Mouse (Mus musculus): ENCODE measurements at regions not wholly inside any gene's neighbourhood (a gene's known extent, or its start where the extent isn't known, plus 50 kb on each side); places are given as distances from the start of the nearest gene placed in this dataset.

- DNase-seq, result no peak
These were observed 336.7 kb downstream of the Hs3st3b1 start for GRCm38 (mm10) chr11:63585216-63585869.

- no peak for DNase-seq
These were observed 301.9 kb downstream of the Hs3st3b1 start for GRCm38 (mm10) chr11:63620220-63620619.

- no peak for DNase-seq
These were observed 291.8 kb downstream of the Hs3st3b1 start for GRCm38 (mm10) chr11:63630336-63630735.

- DNase-seq, result no peak
These were observed 265.0 kb downstream of the Hs3st3b1 start for GRCm38 (mm10) chr11:63657057-63657456.

- no peak for DNase-seq
These were observed 256.7 kb downstream of the Hs3st3b1 start for GRCm38 (mm10) chr11:63665268-63665934.

GRCm38 (mm10) chr11:63670477-63670876, 251.6 kb downstream of the Hs3st3b1 start:
- DNase-seq, result no peak

- no peak for DNase-seq
These were observed 250.3 kb downstream of the Hs3st3b1 start for GRCm38 (mm10) chr11:63671816-63672215.

- no peak for DNase-seq
These were observed 244.2 kb downstream of the Hs3st3b1 start for GRCm38 (mm10) chr11:63677921-63678320.

- no peak for DNase-seq
These were observed 243.6 kb downstream of the Hs3st3b1 start for GRCm38 (mm10) chr11:63678382-63678905.

GRCm38 (mm10) chr11:63679491-63679890, 242.6 kb downstream of the Hs3st3b1 start:
- no peak for DNase-seq

GRCm38 (mm10) chr11:63684228-63684980, 237.7 kb downstream of the Hs3st3b1 start:
- no peak for DNase-seq

GRCm38 (mm10) chr11:63691041-63691440, 231.0 kb downstream of the Hs3st3b1 start:
- DNase-seq, result peak; percentile 0 to 43

GRCm38 (mm10) chr11:63704995-63705580, 217.0 kb downstream of the Hs3st3b1 start:
- no peak for DNase-seq

GRCm38 (mm10) chr11:63706057-63706456, 216.0 kb downstream of the Hs3st3b1 start:
- DNase-seq, result no peak

GRCm38 (mm10) chr11:63707093-63707492, 215.0 kb downstream of the Hs3st3b1 start:
- DNase-seq, result peak in 1 of 2 experiments; percentile 5

- no peak for DNase-seq
These were observed 213.7 kb downstream of the Hs3st3b1 start for GRCm38 (mm10) chr11:63708412-63708811.

- no peak for DNase-seq
These were observed 209.8 kb downstream of the Hs3st3b1 start for GRCm38 (mm10) chr11:63712053-63712864.

GRCm38 (mm10) chr11:63722261-63722660, 199.8 kb downstream of the Hs3st3b1 start:
- DNase-seq, result no peak

GRCm38 (mm10) chr11:63730880-63731279, 191.2 kb downstream of the Hs3st3b1 start:
- no peak for DNase-seq

- DNase-seq, result peak; percentile 20 to 26
These were observed 168.8 kb downstream of the Hs3st3b1 start for GRCm38 (mm10) chr11:63753260-63753659.

GRCm38 (mm10) chr11:63754826-63755225, 167.3 kb downstream of the Hs3st3b1 start:
- DNase-seq, result no peak

GRCm38 (mm10) chr11:63758313-63758712, 163.8 kb downstream of the Hs3st3b1 start:
- peak; percentile 6 to 17 for DNase-seq
